Mouse (Mus musculus): ENCODE measurements around the gene Scn4a. TPM values are rescaled to one million over a fixed set of nuclear protein-coding genes. Genes with fewer than 3 reads are reported as not detected.

Scn4a gene
- polyA plus RNA-seq, 1 experiment from 2014 or later, result 0.14 TPM

DNA sequence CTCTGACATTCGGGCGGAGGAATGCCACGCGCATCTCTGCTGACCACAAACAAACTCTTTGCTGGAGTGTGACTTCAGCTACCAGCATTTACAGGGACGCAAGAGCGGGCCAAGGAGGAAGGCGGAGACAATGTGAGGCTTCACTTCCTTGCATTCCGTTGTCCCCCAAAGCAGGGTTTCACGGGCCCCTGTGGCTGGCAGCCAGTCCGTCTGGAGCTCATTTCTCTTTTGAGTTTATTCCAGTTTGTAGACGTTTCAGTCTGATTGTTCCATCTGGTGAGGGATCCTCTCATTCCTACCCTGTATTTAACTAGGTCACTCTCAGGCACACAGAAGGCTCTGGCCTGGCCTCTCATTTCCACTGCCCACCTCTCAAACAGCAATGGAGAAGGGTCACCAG, 66.1 kb downstream of the Scn4a start:
- Histone ChIP-seq H3K4me1 (peaks cover 19% of the 10 kb centered on the region), H3K4me3 (no peak overlapping the region), H3K36me3 (no peaks in the 10 kb centered on the region), H3K9me3 (no peaks in the 10 kb centered on the region), H3K9ac (0 out of 2 replicates have a peak overlapping the region, but pooled peaks have one; percentile 22), H3K27me3 (no peaks in the 10 kb centered on the region), H3K27ac (peak overlapping the region; percentile 87), H3K4me2 (0 out of 2 replicates have a peak overlapping the region, but pooled peaks have one; percentile 5)
- ATAC-seq (ENCODE audit: insufficient number of reproducible peaks, insufficient read depth, low FRiP score, low TSS enrichment, low read depth), result 0 out of 2 replicates have a peak, but pooled peaks have one; percentile 27
- 34% methylated on average over 11 of the region's 11 CpGs for WGBS

DNA sequence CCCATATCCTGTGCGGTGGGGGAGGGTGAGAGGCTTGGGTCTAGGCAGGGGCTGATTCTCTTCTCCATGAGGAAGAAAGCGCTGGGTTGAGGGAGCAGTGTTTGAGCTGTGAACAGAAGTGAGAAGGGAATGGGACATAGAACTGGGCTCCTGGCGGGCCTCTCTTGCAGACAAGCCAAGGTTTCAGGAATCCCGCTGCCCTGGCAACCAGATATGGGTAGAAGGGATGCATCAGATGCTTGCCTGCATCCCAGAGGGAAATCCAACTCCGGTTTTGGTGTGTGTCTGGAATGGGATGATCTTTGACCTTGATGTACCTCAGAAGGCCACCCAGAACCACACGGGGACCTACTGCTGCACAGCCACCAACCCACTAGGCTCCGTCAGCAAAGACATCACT, 66.9 kb downstream of the Scn4a start:
- Histone ChIP-seq H3K9me3 (no peaks in the 10 kb centered on the region), H3K4me2 (no peak overlapping the region), H3K27ac (peak overlapping the region; percentile 87), H3K9ac (no peak overlapping the region), H3K4me1 (peaks cover 19% of the 10 kb centered on the region), H3K4me3 (no peak overlapping the region), H3K36me3 (no peaks in the 10 kb centered on the region), H3K27me3 (no peaks in the 10 kb centered on the region)
- 86% methylated on average over 7 of the region's 7 CpGs for WGBS
- ATAC-seq (ENCODE audit: insufficient number of reproducible peaks, insufficient read depth, low FRiP score, low TSS enrichment, low read depth), result no peak

DNA sequence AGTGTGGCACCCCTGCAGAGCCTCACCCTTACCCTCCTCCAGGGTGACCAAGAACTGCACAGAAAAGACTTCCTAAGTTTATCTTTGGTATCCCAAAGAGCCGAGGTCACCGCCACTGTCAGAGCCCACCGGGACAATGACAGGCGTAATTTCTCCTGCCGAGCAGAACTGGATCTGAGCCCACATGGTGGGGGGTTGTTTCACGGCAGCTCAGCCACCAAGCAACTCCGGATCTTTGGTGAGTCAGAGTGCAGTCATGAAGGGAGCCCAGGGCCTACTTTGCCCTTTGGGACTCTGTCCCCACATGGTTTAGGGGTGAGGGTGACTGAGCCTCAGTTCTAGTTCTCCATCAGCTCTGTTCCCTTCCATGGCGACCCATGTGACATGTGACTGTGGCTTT, 69.0 kb downstream of the Scn4a start:
- Histone ChIP-seq H3K9me3 (no peaks in the 10 kb centered on the region), H3K9ac (no peak overlapping the region), H3K27me3 (no peaks in the 10 kb centered on the region), H3K36me3 (no peaks in the 10 kb centered on the region), H3K27ac (no peak overlapping the region), H3K4me2 (no peak overlapping the region), H3K4me1 (peaks cover 19% of the 10 kb centered on the region), H3K4me3 (no peak overlapping the region)
- 73% methylated on average over 8 of the region's 8 CpGs for WGBS
- no peak for ATAC-seq (ENCODE audit: insufficient number of reproducible peaks, insufficient read depth, low FRiP score, low TSS enrichment, low read depth)

DNA sequence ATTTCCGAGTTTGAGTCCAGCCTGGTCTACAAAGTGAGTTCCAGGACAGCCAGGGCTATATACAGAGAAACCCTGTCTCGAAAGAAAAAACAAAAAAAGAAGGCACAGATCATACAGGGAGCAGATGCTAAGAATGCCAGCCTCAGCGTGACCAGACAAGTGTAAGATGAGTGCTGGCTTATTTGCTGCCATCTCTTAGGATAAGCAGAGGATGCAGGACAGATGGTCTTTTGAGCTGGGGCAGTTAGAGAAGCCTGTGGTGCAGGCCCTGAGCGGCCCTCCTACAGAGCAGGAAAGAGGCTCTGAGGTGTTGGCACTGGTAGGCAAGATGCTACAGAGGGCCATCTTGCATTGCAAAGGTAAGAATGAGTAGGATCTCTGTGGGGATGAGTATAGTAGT, 69.7 kb downstream of the Scn4a start:
- H3K4me1 ChIP-seq, result peaks cover 19% of the 10 kb centered on the region

DNA sequence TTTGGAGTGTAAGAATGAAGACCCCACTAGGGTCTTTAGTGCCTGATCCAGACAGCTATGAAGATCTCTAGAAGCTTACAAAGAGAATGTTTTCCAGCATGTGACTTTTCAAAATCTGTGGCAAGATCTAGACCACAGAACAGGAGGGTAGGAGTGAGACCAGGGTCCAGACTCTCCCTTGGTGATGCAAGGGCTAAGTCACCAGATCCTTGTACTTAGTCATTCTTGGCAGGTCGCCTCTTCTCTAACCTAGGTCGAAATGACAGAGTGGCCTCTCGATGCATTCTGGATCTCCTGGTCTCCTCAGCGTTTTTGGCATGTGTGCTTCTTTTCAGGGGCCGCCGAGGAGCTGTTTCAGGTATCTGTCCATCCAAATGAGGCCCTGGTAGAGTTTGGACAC, 70.6 kb downstream of the Scn4a start:
- H3K9ac ChIP-seq, result no peak overlapping the region

More for the DNA sequence above, 69.7 kb downstream of the Scn4a start:
- Histone ChIP-seq H3K36me3 (no peaks in the 10 kb centered on the region), H3K4me3 (no peak overlapping the region), H3K27ac (no peak overlapping the region), H3K27me3 (no peaks in the 10 kb centered on the region), H3K4me2 (no peak overlapping the region), H3K9me3 (no peaks in the 10 kb centered on the region), H3K9ac (no peak overlapping the region)
- WGBS, result 74% methylated on average over 4 of the region's 4 CpGs
- ATAC-seq (ENCODE audit: insufficient number of reproducible peaks, insufficient read depth, low FRiP score, low TSS enrichment, low read depth), result no peak

DNA sequence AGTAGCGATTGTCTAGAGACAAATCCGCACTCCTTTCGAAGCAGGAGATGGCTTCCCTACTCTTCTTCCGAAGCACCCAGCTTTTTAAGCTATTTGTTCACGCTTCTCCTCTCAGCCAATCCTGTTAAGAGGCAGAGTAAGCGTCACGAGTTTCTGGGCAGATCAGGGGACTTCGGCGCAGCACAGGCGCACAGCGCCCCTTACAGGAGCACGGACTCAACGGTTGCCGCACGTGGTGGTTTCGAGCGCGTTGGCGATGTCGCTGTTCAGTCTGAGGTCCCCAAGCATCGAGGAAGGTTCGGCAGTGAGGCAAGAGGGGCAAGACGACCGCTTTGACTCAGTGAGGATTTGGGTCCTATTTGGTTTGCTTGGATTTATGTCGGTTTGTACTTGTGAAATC, 76.6 kb downstream of the Scn4a start, which contains the start of gene Tcam1:
Tcam1 (plus strand) TSS at position 219 of the 400 bp plus-strand sequence.
- WGBS, result 6% methylated on average over 25 of the region's 25 CpGs
- Histone ChIP-seq H3K27me3 (no peaks in the 10 kb centered on the region), H3K36me3 (no peaks in the 10 kb centered on the region), H3K4me1 (peaks cover 26% of the 10 kb centered on the region), H3K27ac (0 out of 2 replicates have a peak within 1 kb of the TSS, but pooled peaks have one; percentile 12), H3K9me3 (no peaks in the 10 kb centered on the region), H3K4me2 (peak within 1 kb of the TSS; percentile 59), H3K9ac (0 out of 2 replicates have a peak within 1 kb of the TSS, but pooled peaks have one; percentile 28), H3K4me3 (peak within 1 kb of the TSS; percentile 29)
- ATAC-seq (ENCODE audit: insufficient number of reproducible peaks, insufficient read depth, low FRiP score, low TSS enrichment, low read depth), result no peak

More for the DNA sequence above, 70.6 kb downstream of the Scn4a start:
- Histone ChIP-seq H3K27me3 (no peaks in the 10 kb centered on the region), H3K4me2 (no peak overlapping the region), H3K4me3 (no peak overlapping the region), H3K27ac (no peak overlapping the region), H3K36me3 (no peaks in the 10 kb centered on the region), H3K9me3 (no peaks in the 10 kb centered on the region), H3K4me1 (peaks cover 15% of the 10 kb centered on the region)
- WGBS, result 85% methylated on average over 6 of the region's 6 CpGs
- no peak for ATAC-seq (ENCODE audit: insufficient number of reproducible peaks, insufficient read depth, low FRiP score, low TSS enrichment, low read depth)

DNA sequence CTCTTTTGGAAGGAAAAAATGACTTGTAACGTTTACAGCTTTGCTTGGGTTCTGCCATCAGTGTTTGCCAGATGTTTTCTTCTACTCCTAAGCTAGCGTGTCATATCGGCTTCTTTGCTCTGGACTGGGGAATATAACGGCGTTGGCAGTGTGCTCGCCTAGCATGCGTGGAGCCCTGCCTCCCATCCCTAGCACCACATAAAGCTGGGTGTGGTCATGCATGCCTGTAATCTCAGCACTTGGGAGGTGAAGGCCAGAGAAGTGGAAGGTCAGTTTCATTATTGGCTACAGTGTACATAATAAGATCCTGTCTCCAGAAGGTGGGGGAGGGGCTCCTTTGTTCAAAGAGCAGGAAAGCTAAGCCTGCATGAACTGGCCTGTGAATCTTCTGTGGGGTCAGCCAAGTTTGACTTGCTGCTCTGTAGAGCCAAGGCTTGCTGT, 78.1 kb downstream of the Scn4a start:
- no peak overlapping the region for H3K9ac ChIP-seq
- no peaks in the 10 kb centered on the region for H3K9me3 ChIP-seq
- no peak overlapping the region for H3K4me3 ChIP-seq
- H3K27ac ChIP-seq, result peak overlapping the region; percentile 87
- peaks cover 40% of the 10 kb centered on the region for H3K4me1 ChIP-seq
- H3K27me3 ChIP-seq, result no peaks in the 10 kb centered on the region
- H3K36me3 ChIP-seq, result no peaks in the 10 kb centered on the region
- WGBS, result 54% methylated on average over 7 of the region's 7 CpGs
- no peak for ATAC-seq (ENCODE audit: insufficient number of reproducible peaks, insufficient read depth, low FRiP score, low TSS enrichment, low read depth)
- peak overlapping the region; percentile 20; the same call in 1 of the 2 replicates for H3K4me2 ChIP-seq

DNA sequence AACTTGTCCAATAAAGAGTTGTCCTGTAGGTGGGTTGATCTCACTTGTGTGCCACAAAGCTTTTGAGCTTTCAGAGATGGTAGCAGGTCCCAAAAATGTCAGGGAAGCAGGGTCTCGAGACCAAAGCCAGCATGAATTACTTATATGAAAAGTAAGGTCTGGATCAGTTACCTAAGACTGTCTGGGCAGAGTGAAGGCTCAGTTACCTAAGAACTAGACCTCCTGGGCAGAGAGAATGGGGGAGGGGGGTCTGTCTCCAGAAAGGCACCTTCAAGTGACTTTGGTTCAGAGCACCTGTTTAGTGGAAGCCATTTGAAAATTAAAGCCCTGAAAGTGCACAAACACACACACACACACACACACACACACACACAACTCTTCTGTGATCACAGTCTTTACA, 78.7 kb downstream of the Scn4a start:
- peaks cover 44% of the 10 kb centered on the region for H3K4me1 ChIP-seq
- H3K27ac ChIP-seq, result peak overlapping the region; percentile 87
- WGBS, result 70% methylated on average over 1 of the region's 1 CpGs
- H3K4me3 ChIP-seq, result no peak overlapping the region
- H3K27me3 ChIP-seq, result no peaks in the 10 kb centered on the region
- no peaks in the 10 kb centered on the region for H3K9me3 ChIP-seq
- H3K36me3 ChIP-seq, result no peaks in the 10 kb centered on the region
- no peak for ATAC-seq (ENCODE audit: insufficient number of reproducible peaks, insufficient read depth, low FRiP score, low TSS enrichment, low read depth)
- H3K4me2 ChIP-seq, result no peak overlapping the region
- H3K9ac ChIP-seq, result no peak overlapping the region

DNA sequence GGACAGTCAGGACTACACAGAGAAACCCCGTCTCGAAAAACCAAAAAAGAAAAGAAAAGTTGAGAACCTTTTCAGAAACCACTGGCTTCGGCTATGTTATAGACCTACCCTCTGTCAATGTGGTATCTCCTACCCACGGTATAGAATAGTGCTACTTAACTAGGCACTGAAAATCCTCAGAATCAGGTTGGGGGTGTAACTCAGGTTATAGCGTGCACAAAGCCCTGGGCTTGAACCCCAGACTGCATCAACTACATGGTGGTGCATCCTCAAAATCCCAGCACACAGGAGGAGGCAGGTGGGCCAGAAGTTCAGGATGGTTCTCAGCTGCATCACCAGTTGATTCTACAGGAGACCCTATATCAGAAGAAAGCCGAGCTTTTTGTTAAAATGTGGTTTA, 79.3 kb downstream of the Scn4a start:
- H3K9me3 ChIP-seq, result no peaks in the 10 kb centered on the region
- H3K4me3 ChIP-seq, result no peak overlapping the region
- H3K27ac ChIP-seq, result peak overlapping the region; percentile 87; the same call in 1 of the 2 replicates
- ATAC-seq (ENCODE audit: insufficient number of reproducible peaks, insufficient read depth, low FRiP score, low TSS enrichment, low read depth), result no peak
- H3K27me3 ChIP-seq, result no peaks in the 10 kb centered on the region
- H3K4me1 ChIP-seq, result peaks cover 49% of the 10 kb centered on the region
- WGBS, result 91% methylated on average over 6 of the region's 6 CpGs
- no peak overlapping the region for H3K9ac ChIP-seq
- peak overlapping the region; percentile 91 for H3K4me2 ChIP-seq
- H3K36me3 ChIP-seq, result no peaks in the 10 kb centered on the region

DNA sequence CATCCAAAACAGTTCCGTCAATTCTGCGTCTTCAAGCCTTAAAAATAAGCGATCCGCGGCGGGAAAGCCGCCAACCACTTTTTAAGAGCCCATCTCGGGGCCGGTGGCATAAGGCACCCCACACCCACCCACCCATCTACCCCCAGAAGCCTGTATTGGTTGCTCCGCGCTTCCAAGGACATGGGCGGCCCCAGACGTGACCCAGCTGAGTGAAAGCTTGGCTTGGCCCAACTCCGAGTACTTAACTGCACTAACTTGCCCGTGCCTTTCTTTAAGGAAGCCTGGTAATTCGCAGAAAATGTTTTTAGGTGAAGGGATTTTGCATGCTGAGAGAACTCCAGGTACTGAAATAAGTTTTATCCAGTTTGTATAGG, 79.8 kb downstream of the Scn4a start:
- peaks cover 54% of the 10 kb centered on the region for H3K4me1 ChIP-seq
- peak overlapping the region; percentile 99 for H3K4me3 ChIP-seq
- ATAC-seq (ENCODE audit: insufficient number of reproducible peaks, insufficient read depth, low FRiP score, low TSS enrichment, low read depth), result no peak
- peak overlapping the region; percentile 99 for H3K9ac ChIP-seq
- H3K27me3 ChIP-seq, result no peaks in the 10 kb centered on the region
- WGBS, result 12% methylated on average over 16 of the region's 16 CpGs
- H3K27ac ChIP-seq, result peak overlapping the region; percentile 87
- H3K4me2 ChIP-seq, result peak overlapping the region; percentile 91
- no peaks in the 10 kb centered on the region for H3K9me3 ChIP-seq
- no peaks in the 10 kb centered on the region for H3K36me3 ChIP-seq

DNA sequence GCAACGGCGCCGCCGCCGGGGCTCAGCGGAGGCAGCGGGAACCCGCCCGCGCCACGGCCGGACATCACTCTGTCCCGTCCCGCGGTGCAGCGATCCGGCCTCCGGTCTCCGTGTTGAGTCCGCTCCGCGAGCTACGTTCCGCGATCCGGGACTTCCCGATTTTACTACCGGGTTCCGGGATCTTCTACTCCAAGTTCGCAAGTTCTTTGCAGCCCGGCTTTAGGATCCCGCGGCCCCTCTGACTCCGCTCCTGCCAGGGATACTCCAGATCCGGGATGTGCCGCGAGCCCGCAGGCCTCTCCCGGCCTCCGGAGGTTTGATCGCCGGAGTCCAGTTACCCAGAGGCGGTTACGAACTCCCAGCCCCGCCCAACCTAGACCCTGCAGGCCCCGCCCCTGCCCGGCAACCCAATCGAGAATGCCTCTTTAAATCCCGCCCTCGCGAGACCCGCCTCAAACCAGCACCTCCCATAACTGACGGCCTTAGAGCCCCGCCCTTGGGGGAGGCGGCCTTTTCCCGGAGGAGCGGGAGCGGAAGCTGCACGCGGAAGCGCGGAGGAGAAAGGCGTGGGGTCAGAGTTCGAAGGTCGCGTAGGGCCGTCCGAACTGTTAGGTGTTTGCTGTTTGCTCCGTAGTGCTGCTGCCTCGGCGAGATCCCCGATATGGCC, 80.3 kb downstream of the Scn4a start, which contains the start of gene Smarcd2:
Smarcd2 (minus strand) TSS at position 329 of the 667 bp plus-strand sequence.
- Histone ChIP-seq H3K27ac (peak within 1 kb of the TSS; percentile 97), H3K9ac (peak within 1 kb of the TSS; percentile 99), H3K9me3 (no peaks in the 10 kb centered on the region), H3K4me2 (peak within 1 kb of the TSS; percentile 91), H3K4me1 (peaks cover 60% of the 10 kb centered on the region), H3K27me3 (no peaks in the 10 kb centered on the region), H3K36me3 (peaks cover 1% of the 10 kb centered on the region; the same call in 1 of the 2 replicates), H3K4me3 (peak within 1 kb of the TSS; percentile 99)
- peak; percentile 88 for ATAC-seq (ENCODE audit: insufficient number of reproducible peaks, insufficient read depth, low FRiP score, low TSS enrichment, low read depth)
- WGBS, result under 1% methylated on average over 72 of the region's 72 CpGs
